Mouse (Mus musculus) kidney, adult 2 months (tissue): ENCODE results near the gene Slc7a11. TPM values are rescaled to one million over a fixed set of nuclear protein-coding genes. Genes with fewer than 3 reads are reported as not detected.

Source experiments
- DNase-seq: peaks from one replicate; pipeline ENCODE4 v3.0.0; 2021
- H3K27ac ChIP-seq: fragments of 200-500 bp; 2 replicates; pipeline ENCODE4 v1.5.1; 2012; ENCODE audit warnings: low read depth, low read length, control low read depth, inconsistent platforms; ENCODE audit not compliant: insufficient read depth
- H3K27me3 ChIP-seq: fragments of 200-500 bp; replicated peaks from 2 replicates; pipeline ENCODE4 v1.6.1; 2012; ENCODE audit warnings: mild to moderate bottlenecking, moderate library complexity, low read length, inconsistent platforms; ENCODE audit not compliant: control insufficient read depth, insufficient read depth
- H3K36me3 ChIP-seq: fragments of 200-500 bp; 2 replicates; pipeline ENCODE4 v1.6.1; 2012; ENCODE audit warnings: mild to moderate bottlenecking, moderate library complexity, low read length, inconsistent platforms; ENCODE audit not compliant: control insufficient read depth, insufficient read depth
- H3K4me1 ChIP-seq: fragments of 200-500 bp; 2 replicates; pipeline ENCODE4 v1.6.1; 2011; ENCODE audit warnings: low read length; ENCODE audit not compliant: control insufficient read depth, insufficient read depth
- H3K4me3 ChIP-seq: fragments of 200-500 bp; 2 replicates; pipeline ENCODE4 v1.5.1; 2011; ENCODE audit warnings: mild to moderate bottlenecking, low read depth, low read length, control low read depth; ENCODE audit not compliant: insufficient read depth
- CTCF ChIP-seq: fragments of 200-500 bp; conservative IDR thresholded peaks from 2 replicates; pipeline ENCODE4 v1.5.1; 2011; ENCODE audit warnings: low read depth, mild to moderate bottlenecking, control low read depth, low read length, moderate library complexity, mixed read lengths; ENCODE audit not compliant: insufficient read depth, insufficient read length
- POLR2A ChIP-seq: fragments of 200-500 bp; IDR thresholded peaks from one replicate; pipeline ENCODE4 v1.6.1; 2011; ENCODE audit warnings: low read depth, low read length, control low read depth
- WGBS: fragments of 180-500 bp; shearing (Covaris S2); methylation state at CpG from one replicate; pipeline ENCODE4 v1.1.7; 2018; 5-methylcytosine and 5-hydroxymethylcytosine counted together
- polyA plus RNA-seq: library from polyadenylated mRNA; depleted of rRNA; stranded (reverse); fragments of >200 nt; gene quantifications from 2 replicates; pipeline ENCODE4 v1.2.3, GENCODE M21; 2012

Slc7a11 gene
- polyA plus RNA-seq, 1 experiment = 0.23 TPM

DNA sequence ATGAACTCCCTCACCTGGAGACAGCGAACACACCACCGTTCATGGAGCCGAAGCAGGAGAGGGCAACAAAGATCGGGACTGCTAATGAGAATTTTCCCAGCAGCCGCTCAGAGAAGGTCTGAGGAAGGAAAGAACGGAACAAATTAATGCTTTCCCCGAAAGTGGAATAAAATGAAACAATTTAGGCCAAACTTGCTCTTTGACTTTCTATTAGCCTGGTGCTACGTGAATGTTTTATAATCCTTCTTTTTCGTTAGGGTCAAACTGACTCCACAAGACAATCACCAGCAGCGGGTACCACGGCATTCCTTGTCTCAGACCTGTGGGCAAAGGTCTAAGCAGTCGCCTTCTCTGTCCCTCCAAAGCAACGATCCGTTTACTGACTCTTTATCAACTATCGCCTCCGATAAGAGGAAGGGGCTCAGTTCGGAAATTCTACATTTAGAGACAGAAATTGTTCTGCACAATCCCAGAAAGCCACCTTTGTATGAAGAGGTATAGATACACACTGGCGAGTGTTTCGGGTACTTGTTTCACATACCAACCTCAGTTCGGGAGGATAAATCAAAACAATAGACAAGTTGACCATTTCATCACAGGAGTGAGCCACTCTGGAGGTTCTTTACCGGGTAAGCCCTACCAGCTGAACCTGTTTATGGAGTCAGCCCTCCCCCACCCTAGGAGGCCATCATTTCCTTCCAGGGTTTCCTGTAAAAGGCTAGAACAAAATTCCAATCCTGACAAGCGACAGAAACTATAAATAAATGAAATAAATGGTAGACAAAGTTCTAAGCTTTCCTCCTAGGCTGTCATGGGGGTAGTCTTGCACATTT lies 61.3 kb downstream of the Slc7a11 start:
- TF ChIP-seq CTCF (no peak), POLR2A (no peak)
- DNase-seq = peak; percentile 29
- Histone ChIP-seq H3K4me3 (peak overlapping the region; percentile 56), H3K4me1 (no peaks in the 10 kb centered on the region), H3K27me3 (no peaks in the 10 kb centered on the region), H3K27ac (peak overlapping the region; percentile 28; the same call in 1 of the 2 replicates), H3K36me3 (no peaks in the 10 kb centered on the region)
- 5% methylated on average over 22 of the region's 22 CpGs for WGBS

DNA sequence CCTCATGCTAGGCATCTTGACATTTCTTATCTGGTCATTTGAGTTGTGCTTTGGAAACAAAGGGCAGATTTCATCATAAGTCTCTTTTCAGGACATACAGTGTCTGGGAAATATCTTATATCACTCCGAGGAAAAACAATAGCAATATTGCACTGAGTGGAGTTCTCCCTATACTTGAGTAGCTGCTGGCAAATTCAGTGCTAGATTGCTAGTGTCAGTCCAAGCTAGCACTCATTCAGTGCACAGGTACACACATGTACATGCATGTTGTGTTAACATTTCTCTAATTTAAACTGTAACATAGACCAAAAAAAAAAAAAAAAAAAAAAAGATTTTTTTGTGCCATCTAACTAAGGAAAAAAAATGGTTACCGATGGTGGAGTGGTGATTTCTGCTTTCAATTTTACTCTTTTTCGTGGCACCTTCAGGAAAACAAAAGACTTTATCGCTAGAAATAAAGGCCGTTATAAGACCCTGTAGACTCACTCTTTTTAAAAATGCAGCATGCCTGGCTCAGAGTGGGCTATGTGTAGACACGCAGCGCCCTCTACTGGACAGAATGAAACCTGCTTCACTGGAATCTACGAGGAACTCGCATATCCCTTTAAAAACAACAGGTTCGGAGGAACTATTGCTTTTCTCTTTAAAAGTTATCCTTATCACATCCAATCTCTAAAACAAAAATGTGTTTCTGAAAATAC lies 62.1 kb downstream of the Slc7a11 start:
- Histone ChIP-seq H3K4me1 (no peaks in the 10 kb centered on the region), H3K27ac (no peak overlapping the region), H3K36me3 (no peaks in the 10 kb centered on the region), H3K27me3 (no peaks in the 10 kb centered on the region), H3K4me3 (peak overlapping the region; percentile 56)
- TF ChIP-seq POLR2A (no peak), CTCF (peak; percentile 77)
- 14% methylated on average over 10 of the region's 10 CpGs for WGBS
- DNase-seq = peak; percentile 83

DNA sequence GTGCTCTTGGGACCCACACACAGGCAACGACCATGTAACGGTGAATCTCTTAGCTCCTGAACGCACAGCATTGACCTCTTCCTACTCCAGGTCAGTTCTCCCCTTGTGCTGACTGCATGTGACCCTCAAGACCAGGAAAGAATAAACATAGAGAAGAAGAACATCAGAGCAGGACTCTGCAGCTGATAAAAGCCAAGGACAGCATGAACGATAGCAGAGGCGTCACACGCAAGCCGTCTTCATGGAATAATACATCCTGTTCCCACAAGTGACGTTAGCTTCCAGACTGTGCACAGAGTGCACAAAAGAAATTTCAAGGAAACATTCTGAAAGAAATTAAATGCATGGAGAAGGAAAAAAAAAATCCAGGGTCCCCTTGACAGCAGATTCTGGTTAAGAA lies 63.5 kb downstream of the Slc7a11 start:
- 81% methylated on average over 8 of the region's 8 CpGs for WGBS
- no peak for DNase-seq
- no peak overlapping the region for H3K4me3 ChIP-seq
- TF ChIP-seq CTCF (no peak), POLR2A (no peak)
- H3K36me3 ChIP-seq = no peaks in the 10 kb centered on the region
- H3K4me1 ChIP-seq = no peaks in the 10 kb centered on the region
- no peaks in the 10 kb centered on the region for H3K27me3 ChIP-seq
- H3K27ac ChIP-seq = no peak overlapping the region

DNA sequence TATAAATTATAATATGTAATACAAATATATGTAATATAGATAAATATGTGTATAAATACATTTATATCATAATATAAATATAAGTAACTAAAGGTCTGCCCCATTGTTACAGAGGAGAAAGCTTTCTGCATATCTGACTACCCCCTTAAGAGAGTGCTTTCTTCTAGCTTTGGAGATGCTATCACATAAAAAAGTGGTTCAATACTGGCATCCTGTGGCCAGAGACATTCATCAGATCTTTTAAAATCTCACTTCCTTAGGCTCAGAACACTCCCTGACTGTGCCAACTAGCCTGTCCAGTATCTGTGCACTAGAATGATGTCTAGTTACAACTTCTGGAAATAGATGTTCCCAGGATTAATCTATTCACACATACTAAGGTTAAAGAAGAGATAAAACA lies 67.9 kb downstream of the Slc7a11 start:
- no peaks in the 10 kb centered on the region for H3K36me3 ChIP-seq
- H3K4me1 ChIP-seq = no peaks in the 10 kb centered on the region
- H3K27ac ChIP-seq = no peak overlapping the region
- no peak overlapping the region for H3K4me3 ChIP-seq
- no peak for DNase-seq
- TF ChIP-seq CTCF (no peak), POLR2A (no peak)
- H3K27me3 ChIP-seq = no peaks in the 10 kb centered on the region

DNA sequence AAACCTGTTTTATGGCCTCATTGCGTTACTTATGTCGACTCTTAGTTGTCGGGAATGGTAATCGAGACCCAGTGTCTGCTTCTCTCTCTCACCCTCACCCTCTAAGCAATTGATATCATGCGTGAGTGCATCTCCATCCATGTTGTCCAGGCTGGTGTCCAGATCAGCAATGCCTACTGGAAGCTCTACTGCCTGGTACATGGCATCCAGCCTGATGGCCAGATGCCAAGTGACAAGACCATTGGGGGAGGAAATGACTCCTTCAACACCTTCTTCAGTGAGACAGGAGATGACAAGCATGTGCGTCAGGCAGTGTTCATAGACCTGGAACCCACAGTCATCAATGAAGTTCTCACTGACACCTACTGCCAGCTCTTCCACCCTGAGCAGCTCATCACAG lies 73.6 kb downstream of the Slc7a11 start:
- Histone ChIP-seq H3K4me3 (no peak overlapping the region), H3K4me1 (no peaks in the 10 kb centered on the region), H3K27ac (no peak overlapping the region), H3K27me3 (no peaks in the 10 kb centered on the region), H3K36me3 (no peaks in the 10 kb centered on the region)
- TF ChIP-seq CTCF (no peak), POLR2A (no peak)
- 83% methylated on average over 6 of the region's 6 CpGs for WGBS
- no peak for DNase-seq

DNA sequence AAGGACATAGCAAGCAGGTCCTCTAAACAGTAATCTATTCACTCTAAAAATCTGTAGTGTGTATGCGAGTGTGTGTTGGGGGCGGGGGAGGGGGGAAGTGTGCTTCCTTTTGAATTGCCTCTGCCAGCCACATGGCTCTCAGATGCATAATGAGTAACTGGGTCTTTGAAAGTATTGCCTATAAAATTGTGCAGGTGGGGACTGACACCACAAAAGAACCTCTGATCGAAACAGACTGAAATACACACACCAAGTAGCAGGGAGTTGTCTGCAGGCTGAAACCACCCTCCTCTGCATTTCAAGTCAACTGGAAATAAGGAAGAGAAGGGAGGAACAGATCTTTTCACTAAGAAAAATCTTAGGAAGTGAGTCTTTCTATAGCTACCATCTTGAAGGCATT lies 76.2 kb downstream of the Slc7a11 start:
- H3K36me3 ChIP-seq = no peaks in the 10 kb centered on the region
- H3K4me1 ChIP-seq = no peaks in the 10 kb centered on the region
- 47% methylated on average over 3 of the region's 3 CpGs for WGBS
- no peak for DNase-seq
- H3K27ac ChIP-seq = no peak overlapping the region
- no peaks in the 10 kb centered on the region for H3K27me3 ChIP-seq
- TF ChIP-seq CTCF (no peak), POLR2A (no peak)
- H3K4me3 ChIP-seq = no peak overlapping the region

DNA sequence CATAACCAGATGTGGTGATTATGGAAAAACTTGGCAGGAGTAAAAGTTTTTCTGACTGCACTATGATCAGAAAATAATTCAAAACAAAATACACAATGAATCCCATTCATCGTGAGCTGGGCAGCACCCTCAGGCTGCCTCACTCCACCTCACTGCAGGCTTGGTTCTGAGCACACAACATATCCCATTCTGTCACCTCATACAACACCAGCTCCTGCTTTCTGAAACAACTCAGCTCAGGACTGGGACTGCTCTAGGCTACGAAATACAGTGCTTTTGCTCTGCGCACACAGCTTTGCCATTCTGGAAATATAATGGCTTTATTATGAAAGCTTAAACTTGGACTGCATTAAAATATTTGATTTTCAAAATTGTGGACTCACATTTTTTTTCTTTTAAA lies 79.8 kb downstream of the Slc7a11 start:
- WGBS = 92% methylated on average over 3 of the region's 3 CpGs
- no peaks in the 10 kb centered on the region for H3K27me3 ChIP-seq
- no peak overlapping the region for H3K4me3 ChIP-seq
- H3K36me3 ChIP-seq = no peaks in the 10 kb centered on the region
- TF ChIP-seq CTCF = no peak
- TF ChIP-seq POLR2A = no peak
- no peaks in the 10 kb centered on the region for H3K4me1 ChIP-seq
- no peak for DNase-seq
- no peak overlapping the region for H3K27ac ChIP-seq
